In genomic region chr1:189579358-189579757, GRCm38 (mm10) we compare ENCODE assay signal across 9 mouse cellular contexts.
DNase-seq lines count a peak whose midpoint lies in the region; ATAC-seq and TF ChIP-seq lines count a peak whose summit lies in the region.
"Had no signal": no experiment of that assay in that cellular context is flagged by ENCODE, and none has a peak within 500 bp of the region (broad histone marks: within the 10 kb centered on the region; RNA-seq: fewer than 3 reads in every experiment).

No protein-coding gene starts in this region.

- no peak overlapping the region for H3K27ac ChIP-seq in hindbrain, embryonic 10.5 days
- no peak overlapping the region for H3K27ac ChIP-seq in hindbrain, embryonic 16.5 days (ENCODE audit: low read depth, low read length)
- H3K27ac ChIP-seq in heart, postnatal 0 days (ENCODE audit: low read depth), result no peak overlapping the region
- no peak overlapping the region for H3K27ac ChIP-seq in neural tube, embryonic 11.5 days (ENCODE audit: low read depth, low read length)
- H3K27ac ChIP-seq: liver, embryonic 15.5 days had no signal

- 0 out of 2 replicates have a peak, but pooled peaks cover 3% of the 10 kb centered on the region for H3K9me3 ChIP-seq in hindbrain, embryonic 10.5 days
- 0 out of 2 replicates have a peak, but pooled peaks cover 2% of the 10 kb centered on the region for H3K9me3 ChIP-seq in hindbrain, embryonic 16.5 days (ENCODE audit: control insufficient read depth, low read length)
- H3K9me3 ChIP-seq in E14TG2a.4 (ENCODE audit: low read length), result peaks cover 12% of the 10 kb centered on the region
- no peaks in the 10 kb centered on the region for H3K9me3 ChIP-seq in heart, postnatal 0 days (replicated peaks; ENCODE audit: control insufficient read depth, low read length)
- no peaks in the 10 kb centered on the region for H3K9me3 ChIP-seq in neural tube, embryonic 11.5 days (ENCODE audit: control insufficient read depth, low read length)
- H3K9me3 ChIP-seq: liver, embryonic 15.5 days had no signal

- peak; percentile 49 for DNase-seq in hindbrain, embryonic 10.5 days (ENCODE audit: low spot score)
- peak; percentile 4 for DNase-seq in c-Kit-positive CD71-negative TER-119-negative erythroid progenitor cells, embryonic 14.5 days (ENCODE audit: low read depth)
- peak; percentile 68 for DNase-seq in heart, postnatal 0 days (ENCODE audit: low spot score)
- DNase-seq in layer of hippocampus, postnatal 14 days (ENCODE audit: low spot score in 2 of 2), result peak; percentile 44 to 53
- DNase-seq in neural tube, embryonic 11.5 days (ENCODE audit: low spot score), result peak; percentile 45

- 72% methylated on average over 2 of the region's 2 CpGs for WGBS in hindbrain, embryonic 10.5 days
- 74% methylated on average over 2 of the region's 2 CpGs for WGBS in hindbrain, embryonic 16.5 days
- 55% methylated on average over 2 of the region's 2 CpGs for WGBS in heart, postnatal 0 days
- WGBS in neural tube, embryonic 11.5 days, result 65% methylated on average over 2 of the region's 2 CpGs

- 0 out of 2 replicates have a peak, but pooled peaks have one; percentile 7 for TF ChIP-seq CTCF in E14TG2a.4 (conservative IDR thresholded peaks at IDR 0.05; ENCODE audit: low read length)
- peak; percentile 85 for TF ChIP-seq CTCF in heart, postnatal 0 days (IDR thresholded peaks at IDR 0.05; ENCODE audit: low read depth)

- TF ChIP-seq EP300 in heart, postnatal 0 days (IDR thresholded peaks at IDR 0.05; ENCODE audit: low read depth), result no peak

- no peak overlapping the region for H3K9ac ChIP-seq in hindbrain, embryonic 16.5 days (ENCODE audit: low read depth, low read length)
- H3K9ac ChIP-seq in heart, postnatal 0 days (replicated peaks; ENCODE audit: low read depth, low read length), result no peak overlapping the region
- no peak overlapping the region for H3K9ac ChIP-seq in neural tube, embryonic 11.5 days (ENCODE audit: low read length)
- H3K9ac ChIP-seq: liver, embryonic 15.5 days had no signal

- ATAC-seq in hindbrain, embryonic 16.5 days, result no peak
- ATAC-seq in heart, postnatal 0 days (ENCODE audit: insufficient read depth, low read depth), result no peak
- no peak for ATAC-seq in neural tube, embryonic 11.5 days (ENCODE audit: insufficient read depth, low FRiP score, low TSS enrichment)
- no peak for ATAC-seq in megakaryocyte-erythroid progenitor cell, adult 5-6 weeks (replicated peaks; ENCODE audit: low FRiP score, low TSS enrichment, poor library complexity, severe bottlenecking)

- H3K4me3 ChIP-seq in hindbrain, embryonic 10.5 days, result no peak overlapping the region
- no peak overlapping the region for H3K4me3 ChIP-seq in hindbrain, embryonic 16.5 days (ENCODE audit: low read length)
- no peak overlapping the region for H3K4me3 ChIP-seq in E14TG2a.4 (replicated peaks; ENCODE audit: low read length)
- no peak overlapping the region for H3K4me3 ChIP-seq in heart, postnatal 0 days (ENCODE audit: low read depth, low read length)
- H3K4me3 ChIP-seq in neural tube, embryonic 11.5 days (ENCODE audit: low read depth, low read length), result no peak overlapping the region
- H3K4me3 ChIP-seq: liver, embryonic 15.5 days had no signal

- H3K36me3 ChIP-seq in hindbrain, embryonic 10.5 days, result no peaks in the 10 kb centered on the region
- H3K36me3 ChIP-seq in hindbrain, embryonic 16.5 days (ENCODE audit: control insufficient read depth, insufficient read depth, low read length), result no peaks in the 10 kb centered on the region
- H3K36me3 ChIP-seq in E14TG2a.4 (ENCODE audit: insufficient read depth, low read length), result no peaks in the 10 kb centered on the region
- H3K36me3 ChIP-seq in heart, postnatal 0 days (replicated peaks; ENCODE audit: control insufficient read depth, insufficient read depth, low read length), result no peaks in the 10 kb centered on the region
- no peaks in the 10 kb centered on the region for H3K36me3 ChIP-seq in neural tube, embryonic 11.5 days (ENCODE audit: control insufficient read depth, insufficient read depth, low read length)
- H3K36me3 ChIP-seq: liver, embryonic 15.5 days had no signal

- peaks cover 3% of the 10 kb centered on the region; the same call in 1 of the 2 replicates for H3K27me3 ChIP-seq in hindbrain, embryonic 10.5 days (ENCODE audit: insufficient read depth, poor library complexity, severe bottlenecking)
- H3K27me3 ChIP-seq in hindbrain, embryonic 16.5 days (replicated peaks; ENCODE audit: control insufficient read depth, insufficient read depth, low read length), result no peaks in the 10 kb centered on the region
- H3K27me3 ChIP-seq in E14TG2a.4 (ENCODE audit: insufficient read depth, low read length), result no peaks in the 10 kb centered on the region
- H3K27me3 ChIP-seq in heart, postnatal 0 days (ENCODE audit: control insufficient read depth, insufficient read depth, low read length), result no peaks in the 10 kb centered on the region
- H3K27me3 ChIP-seq in neural tube, embryonic 11.5 days (ENCODE audit: control insufficient read depth, insufficient read depth, low read length), result no peaks in the 10 kb centered on the region
- H3K27me3 ChIP-seq: liver, embryonic 15.5 days had no signal

- H3K4me1 ChIP-seq in hindbrain, embryonic 10.5 days (replicated peaks), result peaks cover 19% of the 10 kb centered on the region
- H3K4me1 ChIP-seq in hindbrain, embryonic 16.5 days (ENCODE audit: control insufficient read depth, insufficient read depth, low read depth, low read length), result no peaks in the 10 kb centered on the region
- peaks cover 11% of the 10 kb centered on the region for H3K4me1 ChIP-seq in E14TG2a.4 (replicated peaks; ENCODE audit: low read depth, low read length)
- no peaks in the 10 kb centered on the region for H3K4me1 ChIP-seq in heart, postnatal 0 days (ENCODE audit: control insufficient read depth, insufficient read depth)
- H3K4me1 ChIP-seq in neural tube, embryonic 11.5 days (ENCODE audit: control insufficient read depth, insufficient read depth, low read length), result no peaks in the 10 kb centered on the region
- H3K4me1 ChIP-seq: liver, embryonic 15.5 days had no signal

- H3K4me2 ChIP-seq in hindbrain, embryonic 16.5 days (ENCODE audit: low read length), result no peak overlapping the region
- no peak overlapping the region for H3K4me2 ChIP-seq in heart, postnatal 0 days (ENCODE audit: low read depth, low read length)
- no peak overlapping the region for H3K4me2 ChIP-seq in neural tube, embryonic 11.5 days (ENCODE audit: low read depth)
- H3K4me2 ChIP-seq: liver, embryonic 15.5 days had no signal

Comparison
In these comparisons a context has a peak if more than half of its experiments do, and no peak if none do; other contexts are left out.
1. DNase-seq: peak in every context shown above with its lines; median percentile 68 in heart, postnatal 0 days; 49 in hindbrain, embryonic 10.5 days; 48 in layer of hippocampus, postnatal 14 days; 45 in neural tube, embryonic 11.5 days; 4 in c-Kit-positive CD71-negative TER-119-negative erythroid progenitor cells, embryonic 14.5 days.